25 mouse cellular contexts compared by ENCODE assay signal in the genomic region with DNA sequence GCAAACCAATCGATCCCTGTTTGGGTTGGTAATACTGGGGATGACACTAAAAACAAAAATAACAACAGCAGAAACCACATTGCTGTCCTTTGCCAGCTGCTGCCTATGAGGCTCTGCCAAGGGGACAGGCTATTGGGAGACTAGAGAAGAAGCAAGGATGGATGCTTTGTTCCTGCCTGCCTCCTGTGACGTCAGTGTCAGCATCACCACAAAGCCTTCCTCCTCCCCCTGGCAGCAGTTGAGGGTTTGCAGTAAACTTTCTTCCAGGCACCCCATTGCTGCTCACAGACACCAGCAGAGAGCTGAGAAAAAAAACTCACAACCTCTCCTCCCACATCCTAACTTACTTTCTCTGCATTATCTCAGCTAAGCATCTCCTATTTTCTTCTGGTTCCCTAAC.
DNase-seq lines count a peak whose midpoint lies in the region; ATAC-seq and TF ChIP-seq lines count a peak whose summit lies in the region.
"Had no signal": no experiment of that assay in that cellular context is flagged by ENCODE, and none has a peak within 500 bp of the region (broad histone marks: within the 10 kb centered on the region; RNA-seq: fewer than 3 reads in every experiment).

No protein-coding gene starts in this region.

- H3K4me3 ChIP-seq in lung, embryonic 14.5 days (ENCODE audit: low read depth, low read length) = no peak overlapping the region
- H3K4me3 ChIP-seq: embryonic facial prominence, embryonic 13.5 days; forebrain, embryonic 13.5 days; heart, adult 2 months; hindbrain, embryonic 13.5 days; kidney, embryonic 15.5 days; limb, embryonic 15.5 days; liver, embryonic 15.5 days; midbrain, embryonic 12.5 days; neural tube, embryonic 15.5 days had no signal

- no peak for TF ChIP-seq CTCF in lung, embryonic 14.5 days (IDR thresholded peaks at IDR 0.05; ENCODE audit: low read depth)

- no peak overlapping the region for H3K9ac ChIP-seq in lung, embryonic 14.5 days
- H3K9ac ChIP-seq: embryonic facial prominence, embryonic 13.5 days; forebrain, embryonic 13.5 days; hindbrain, embryonic 13.5 days; kidney, embryonic 15.5 days; limb, embryonic 15.5 days; liver, embryonic 15.5 days; midbrain, embryonic 12.5 days; neural tube, embryonic 15.5 days had no signal

- no peak for ATAC-seq in lung, embryonic 14.5 days (ENCODE audit: insufficient read depth)
- ATAC-seq: forebrain, embryonic 13.5 days had no signal

- no peak overlapping the region for H3K4me2 ChIP-seq in lung, embryonic 14.5 days
- H3K4me2 ChIP-seq: embryonic facial prominence, embryonic 13.5 days; forebrain, embryonic 13.5 days; hindbrain, embryonic 13.5 days; kidney, embryonic 15.5 days; limb, embryonic 15.5 days; liver, embryonic 15.5 days; midbrain, embryonic 12.5 days; neural tube, embryonic 15.5 days had no signal

- WGBS in lung, embryonic 14.5 days = 45% methylated on average over 2 of the region's 2 CpGs

- H3K27ac ChIP-seq in lung, embryonic 14.5 days (ENCODE audit: low read depth) = no peak overlapping the region
- H3K27ac ChIP-seq: embryonic facial prominence, embryonic 13.5 days; forebrain, embryonic 13.5 days; heart, adult 2 months; hindbrain, embryonic 13.5 days; kidney, embryonic 15.5 days; limb, embryonic 15.5 days; liver, embryonic 15.5 days; midbrain, embryonic 12.5 days; neural tube, embryonic 15.5 days had no signal

- DNase-seq in lung, embryonic 14.5 days = peak; percentile 50
- DNase-seq in lung, postnatal 14 days = no peak
- DNase-seq in ES-CJ7 (ENCODE audit: low read depth, low spot score) (peak; percentile 18), ZHBTc4 (ENCODE audit: low read depth, low spot score) (peak; percentile 19)
- DNase-seq in thymus, postnatal 0 days (ENCODE audit: low spot score) = peak; percentile 40
- DNase-seq in adrenal gland, adult 18-20 months (ENCODE audit: low spot score in 2 of 2) = no peak
- no peak for DNase-seq in adrenal gland, postnatal 36 days
- no peak for DNase-seq in adrenal gland, postnatal 25 days
- DNase-seq: cerebellum, adult 2 months; cerebellum, postnatal 25 days; gastrocnemius, postnatal 25 days; heart, adult 2 months; heart, postnatal 36 days; kidney, adult 11 months; kidney, postnatal 36 days; left cerebral cortex, postnatal 4 days had no signal

- no peaks in the 10 kb centered on the region for H3K27me3 ChIP-seq in lung, embryonic 14.5 days (ENCODE audit: insufficient read depth, low read length)
- H3K27me3 ChIP-seq: CH12.LX; embryonic facial prominence, embryonic 13.5 days; forebrain, embryonic 13.5 days; kidney, embryonic 15.5 days; limb, embryonic 15.5 days; liver, embryonic 15.5 days; midbrain, embryonic 12.5 days; neural tube, embryonic 15.5 days had no signal

- H3K4me1 ChIP-seq in lung, embryonic 14.5 days (ENCODE audit: insufficient read depth) = no peaks in the 10 kb centered on the region
- H3K4me1 ChIP-seq: embryonic facial prominence, embryonic 13.5 days; forebrain, embryonic 13.5 days; hindbrain, embryonic 13.5 days; kidney, embryonic 15.5 days; liver, embryonic 15.5 days; midbrain, embryonic 12.5 days; neural tube, embryonic 15.5 days had no signal

- no peaks in the 10 kb centered on the region for H3K9me3 ChIP-seq in lung, embryonic 14.5 days (ENCODE audit: low read depth, low read length)
- H3K9me3 ChIP-seq: embryonic facial prominence, embryonic 13.5 days; forebrain, embryonic 13.5 days; hindbrain, embryonic 13.5 days; kidney, embryonic 15.5 days; limb, embryonic 15.5 days; liver, embryonic 15.5 days; midbrain, embryonic 12.5 days; neural tube, embryonic 15.5 days had no signal

- H3K36me3 ChIP-seq in lung, embryonic 14.5 days (ENCODE audit: insufficient read depth) = no peaks in the 10 kb centered on the region
- H3K36me3 ChIP-seq: embryonic facial prominence, embryonic 13.5 days; hindbrain, embryonic 13.5 days; kidney, embryonic 15.5 days; limb, embryonic 15.5 days; liver, embryonic 15.5 days; midbrain, embryonic 12.5 days; neural tube, embryonic 15.5 days had no signal

Comparison
In these comparisons a context has a peak if more than half of its experiments do, and no peak if none do; other contexts are left out.
1. DNase-seq: peak in lung, embryonic 14.5 days (single experiment), ES-CJ7 (single experiment), ZHBTc4 (single experiment) and thymus, postnatal 0 days (single experiment); none in lung, postnatal 14 days (single experiment), adrenal gland, adult 18-20 months (0 of 2), adrenal gland, postnatal 36 days (0 of 2) and adrenal gland, postnatal 25 days (single experiment).